Comparison of ENCODE assay signal across 16 mouse cellular contexts in the genomic region with DNA sequence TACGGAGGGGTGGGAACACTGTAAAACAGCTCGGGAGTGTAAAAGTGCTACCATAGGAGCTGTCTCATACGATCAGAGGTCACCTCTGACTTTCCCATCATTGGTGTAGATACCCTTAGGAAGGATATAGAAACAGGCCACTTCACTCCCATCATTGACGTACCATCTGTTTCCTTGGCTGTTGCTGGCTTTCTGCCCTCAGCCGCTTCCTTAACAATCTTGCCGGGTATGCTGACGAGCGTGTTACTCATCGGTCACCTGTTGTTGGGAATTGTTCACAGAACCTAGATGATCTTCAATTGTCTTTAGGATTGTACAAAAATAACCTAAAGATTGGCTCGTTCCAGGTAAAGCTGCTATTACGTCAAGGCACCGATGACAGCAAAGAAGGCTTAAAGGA.
DNase-seq lines count a peak whose midpoint lies in the region; ATAC-seq lines count a peak whose summit lies in the region.
"Had no signal": no experiment of that assay in that cellular context is flagged by ENCODE, and none has a peak within 500 bp of the region (broad histone marks: within the 10 kb centered on the region; RNA-seq: fewer than 3 reads in every experiment).

No protein-coding gene starts in this region.

- ATAC-seq in forebrain, embryonic 14.5 days: no peak
- ATAC-seq in forebrain, embryonic 11.5 days (replicated peaks; ENCODE audit: low FRiP score): no peak
- ATAC-seq: liver, postnatal 0 days; midbrain, embryonic 16.5 days had no signal

- no peak overlapping the region for H3K4me3 ChIP-seq in forebrain, embryonic 14.5 days (ENCODE audit: low read depth, low read length)
- no peak overlapping the region for H3K4me3 ChIP-seq in forebrain, embryonic 11.5 days (ENCODE audit: low read depth, low read length)

- H3K36me3 ChIP-seq in forebrain, embryonic 14.5 days (ENCODE audit: control insufficient read depth, insufficient read depth, low read length): peaks cover 97% of the 10 kb centered on the region
- peaks cover 20% of the 10 kb centered on the region for H3K36me3 ChIP-seq in forebrain, embryonic 11.5 days (ENCODE audit: control insufficient read depth, insufficient read depth, low read length)

- intact Hi-C loops in left cerebral cortex, postnatal 14 days (cut with DNase I): no loop called here

- no peaks in the 10 kb centered on the region for H3K9me3 ChIP-seq in forebrain, embryonic 14.5 days (replicated peaks; ENCODE audit: control insufficient read depth, low read length)
- H3K9me3 ChIP-seq in forebrain, embryonic 11.5 days (ENCODE audit: control insufficient read depth, low read length): no peaks in the 10 kb centered on the region; the same call in 1 of the 2 replicates

- no peak overlapping the region for H3K4me2 ChIP-seq in forebrain, embryonic 14.5 days (ENCODE audit: low read length)
- H3K4me2 ChIP-seq in forebrain, embryonic 11.5 days (ENCODE audit: low read depth, low read length, severe bottlenecking): no peak overlapping the region
- H3K4me2 ChIP-seq: hindbrain, embryonic 14.5 days had no signal

- DNase-seq in forebrain, embryonic 14.5 days (ENCODE audit: low spot score): peak; percentile 22
- no peak for DNase-seq in forebrain, embryonic 11.5 days (ENCODE audit: low spot score)
- peak; percentile 23 to 46 for DNase-seq in left cerebral cortex, postnatal 14 days (ENCODE audit: low spot score in 2 of 2)
- DNase-seq in left cerebral cortex, adult 11 months (ENCODE audit: low spot score): no peak
- peak; percentile 78 to 79 for DNase-seq in cerebellum, postnatal 14 days
- DNase-seq in right cerebral cortex, postnatal 25 days: peak; percentile 56
- DNase-seq in lung, postnatal 36 days: no peak
- DNase-seq in testis, postnatal 14 days (ENCODE audit: low spot score): no peak
- DNase-seq: heart, adult 18-20 months; kidney, adult 2 months; kidney, postnatal 36 days; liver, postnatal 0 days; thymus, adult 2 months had no signal

- no peak overlapping the region for H3K9ac ChIP-seq in forebrain, embryonic 14.5 days (ENCODE audit: low read length)
- H3K9ac ChIP-seq in forebrain, embryonic 11.5 days (ENCODE audit: low read length): no peak overlapping the region
- H3K9ac ChIP-seq: hindbrain, embryonic 14.5 days; liver, postnatal 0 days had no signal

- H3K27ac ChIP-seq in forebrain, embryonic 14.5 days (ENCODE audit: low read depth, low read length): no peak overlapping the region
- H3K27ac ChIP-seq in forebrain, embryonic 11.5 days (ENCODE audit: low read depth, low read length): no peak overlapping the region
- H3K27ac ChIP-seq: hindbrain, embryonic 14.5 days; macrophage had no signal

- 86% methylated on average over 12 of the region's 12 CpGs for WGBS in forebrain, embryonic 14.5 days
- WGBS in forebrain, embryonic 11.5 days: 95% methylated on average over 12 of the region's 12 CpGs

- H3K27me3 ChIP-seq in forebrain, embryonic 14.5 days (replicated peaks; ENCODE audit: control insufficient read depth, insufficient read depth, low read length): no peaks in the 10 kb centered on the region
- no peaks in the 10 kb centered on the region for H3K27me3 ChIP-seq in forebrain, embryonic 11.5 days (ENCODE audit: control insufficient read depth, insufficient read depth, low read length)

- no peaks in the 10 kb centered on the region for H3K4me1 ChIP-seq in forebrain, embryonic 14.5 days (ENCODE audit: control insufficient read depth, insufficient read depth, low read length)
- no peaks in the 10 kb centered on the region for H3K4me1 ChIP-seq in forebrain, embryonic 11.5 days (replicated peaks; ENCODE audit: control insufficient read depth, insufficient read depth, low read length)

Comparison
In these comparisons a context has a peak if more than half of its experiments do, and no peak if none do; other contexts are left out.
1. DNase-seq: peak in forebrain, embryonic 14.5 days (single experiment), left cerebral cortex, postnatal 14 days (2 of 2), cerebellum, postnatal 14 days (2 of 2) and right cerebral cortex, postnatal 25 days (single experiment); none in forebrain, embryonic 11.5 days (single experiment), left cerebral cortex, adult 11 months (single experiment), lung, postnatal 36 days (single experiment) and testis, postnatal 14 days (single experiment).